Mouse (Mus musculus): ENCODE measurements at regions not wholly inside any gene's neighbourhood (a gene's known extent, or its start where the extent isn't known, plus 50 kb on each side); places are given as distances from the start of the nearest gene placed in this dataset.

- no peak for TF ChIP-seq CTCF (IDR thresholded peaks at IDR 0.05; ENCODE audit: control insufficient read depth, insufficient read depth, insufficient replicate concordance, low read depth, low read length)
- no peak for TF ChIP-seq POLR2A (IDR thresholded peaks at IDR 0.05; ENCODE audit: control insufficient read depth, low read depth, low read length)
Observed at GRCm38 (mm10) chr2:128309541-128310030, 183.7 kb downstream of the Bcl2l11 start.
